Mouse (Mus musculus): Measurements from ENCODE around the gene Crmp1. TPM values are rescaled to one million over a fixed set of nuclear protein-coding genes. Genes with fewer than 3 reads are reported as not detected.

Gene Crmp1
- total RNA-seq, 2 experiments from 2014 or later = 199 to 200 TPM

Other genes with a start within 250 kb of the Crmp1 start
- gene Gm1043, start 156.6 kb upstream of the Crmp1 start, total RNA-seq (2021) = 10 to 100 TPM; 25.8 to 54.0 TPM
- gene Evc, start 95.0 kb downstream of the Crmp1 start, total RNA-seq (2021) = 1 to 10 TPM; 5.2 to 9.2 TPM
- gene Evc2, start 96.6 kb downstream of the Crmp1 start, total RNA-seq (2021) = 10 to 100 TPM; 12.0 to 14.1 TPM

Data from left cerebral cortex, postnatal 36 days (tissue).